Mouse (Mus musculus) right cerebral cortex, postnatal 4 days (tissue): ENCODE data around the gene Nphp4.

Source experiments
- DNase-seq: peaks from one replicate; pipeline ENCODE4 v3.0.0-alpha.2; 2022

Gene Nphp4

DNA sequence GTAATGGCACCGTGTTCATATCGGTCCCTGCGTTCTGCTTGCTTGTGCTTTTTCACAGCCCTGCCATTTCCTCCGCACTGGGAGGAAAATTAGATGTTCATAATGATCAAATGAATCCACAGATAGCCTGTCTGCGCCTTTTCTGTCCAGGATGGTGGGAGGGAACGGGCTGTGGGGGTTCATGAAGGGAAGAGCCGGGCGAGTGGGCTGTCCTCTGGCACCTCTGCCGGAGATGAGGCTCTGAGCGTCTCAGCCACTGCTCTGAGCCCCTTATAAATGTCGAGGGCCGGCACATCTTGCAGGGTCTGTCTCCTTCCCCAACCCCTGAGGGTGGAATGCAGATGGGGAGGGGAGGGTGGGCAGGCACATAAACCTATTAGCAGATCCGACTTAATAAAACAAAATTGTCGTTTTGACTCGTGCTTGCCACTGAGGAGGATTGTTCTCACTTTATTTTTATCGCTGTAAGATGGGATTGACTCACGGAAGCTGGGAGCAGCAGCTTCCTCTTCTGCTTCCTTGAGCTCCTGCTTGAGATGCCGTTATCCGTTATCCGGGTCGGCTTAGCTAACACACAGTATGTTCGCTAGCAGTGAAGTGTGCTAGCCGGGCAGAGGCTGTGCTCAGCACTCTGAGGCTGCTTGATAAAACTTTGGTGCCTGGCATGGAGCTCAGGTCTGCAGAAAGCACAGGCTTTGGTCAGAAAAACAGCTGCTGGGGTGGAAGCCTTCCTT is 92.3 kb downstream of the Nphp4 start:
- no peak for DNase-seq

DNA sequence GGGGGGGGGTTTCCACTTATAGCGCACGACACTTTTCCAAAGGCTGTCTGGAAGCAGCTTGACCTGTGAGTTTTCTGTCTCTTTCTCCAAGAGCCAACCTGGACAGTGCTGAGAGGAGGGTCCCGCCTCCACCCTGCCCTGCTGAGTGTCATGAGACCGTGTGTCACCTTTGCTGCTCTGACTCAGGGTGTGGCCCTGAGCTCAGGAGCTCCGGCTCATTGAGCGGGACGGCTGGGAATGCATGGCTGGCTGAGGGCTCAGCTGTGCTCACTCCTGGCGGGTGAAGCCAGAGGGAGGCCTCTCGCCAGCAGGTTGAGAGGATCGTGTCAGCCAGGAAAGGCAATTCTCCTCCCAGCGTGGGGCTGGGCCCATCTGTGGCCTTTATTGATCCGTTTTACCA is 97.8 kb downstream of the Nphp4 start:
- no peak for DNase-seq

DNA sequence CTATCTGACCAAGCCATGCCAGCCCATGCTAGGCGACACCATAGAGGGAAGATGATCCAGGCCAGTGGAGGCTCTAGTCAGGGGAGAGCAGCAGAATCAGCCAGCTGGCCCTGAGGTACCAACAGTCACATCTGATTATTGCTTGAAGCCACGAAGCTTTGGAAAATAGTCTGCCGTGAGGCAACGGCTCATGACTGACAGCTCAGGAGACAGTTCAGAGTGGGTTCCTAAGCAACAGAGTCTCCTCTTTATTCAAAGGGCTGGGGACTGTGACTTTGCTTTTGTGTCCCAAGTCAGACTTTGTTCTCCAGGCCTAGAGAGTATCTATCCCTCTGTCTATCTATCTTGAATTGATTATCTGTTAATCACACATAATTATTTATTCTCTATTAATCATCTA is 100.3 kb downstream of the Nphp4 start:
- no peak for DNase-seq

DNA sequence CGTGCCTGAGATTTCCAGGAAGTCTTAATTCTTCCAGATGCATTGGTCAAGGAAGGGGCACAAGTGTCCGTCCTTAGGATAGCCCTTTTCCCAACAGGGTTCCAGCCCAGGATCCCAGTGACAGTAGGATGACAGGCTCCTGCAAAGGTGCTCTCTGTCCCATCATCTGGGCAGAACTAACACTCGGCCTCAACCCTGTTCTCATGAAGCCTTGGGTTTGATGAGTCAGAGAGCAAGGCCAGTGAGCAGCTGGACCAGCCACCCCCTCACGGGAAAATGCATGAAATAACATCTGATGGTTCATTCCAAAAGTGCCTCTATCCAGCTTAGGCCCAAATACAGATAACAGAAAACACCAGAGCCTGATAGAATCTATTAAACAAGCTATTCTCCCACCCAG is 103.5 kb downstream of the Nphp4 start:
- DNase-seq = no peak

DNA sequence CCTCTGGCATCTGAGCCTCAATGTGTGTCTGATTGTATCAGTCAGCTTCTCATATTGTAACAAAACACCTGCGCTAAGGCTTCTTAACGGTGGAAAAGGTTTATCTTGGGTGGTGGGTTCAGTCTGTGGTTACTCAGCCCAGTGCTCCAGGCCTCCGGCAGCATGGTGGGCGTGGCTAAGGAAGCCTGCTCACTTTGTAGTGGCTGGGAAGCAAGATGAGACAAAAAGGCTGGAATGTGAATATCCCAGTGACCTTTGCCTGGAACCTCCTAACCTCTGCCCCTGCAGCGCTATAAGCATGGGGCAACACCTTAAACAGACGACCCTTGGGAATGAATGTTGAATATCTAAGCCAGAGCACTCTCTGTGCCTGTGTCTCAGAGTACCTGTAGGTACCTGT is 105.7 kb downstream of the Nphp4 start:
- no peak for DNase-seq

DNA sequence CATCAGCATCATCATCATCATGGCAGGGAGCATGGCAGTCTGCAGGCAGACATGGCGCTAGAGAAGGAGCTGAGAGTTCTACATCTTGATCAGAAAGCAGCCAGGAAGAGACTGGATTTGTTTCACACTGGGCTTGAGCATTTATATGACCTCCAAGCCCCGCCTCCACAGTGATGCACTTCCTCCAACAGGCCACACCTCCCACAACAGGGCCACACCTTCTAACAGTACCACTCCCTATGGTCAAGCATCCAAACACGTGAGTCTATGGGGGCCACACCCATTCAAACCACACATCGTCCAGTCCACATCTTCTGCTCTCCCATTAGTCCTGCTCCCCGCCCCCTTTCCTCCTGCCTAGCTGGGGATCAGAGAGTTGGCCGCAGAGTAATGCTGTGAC is 107.1 kb downstream of the Nphp4 start:
- DNase-seq = no peak

DNA sequence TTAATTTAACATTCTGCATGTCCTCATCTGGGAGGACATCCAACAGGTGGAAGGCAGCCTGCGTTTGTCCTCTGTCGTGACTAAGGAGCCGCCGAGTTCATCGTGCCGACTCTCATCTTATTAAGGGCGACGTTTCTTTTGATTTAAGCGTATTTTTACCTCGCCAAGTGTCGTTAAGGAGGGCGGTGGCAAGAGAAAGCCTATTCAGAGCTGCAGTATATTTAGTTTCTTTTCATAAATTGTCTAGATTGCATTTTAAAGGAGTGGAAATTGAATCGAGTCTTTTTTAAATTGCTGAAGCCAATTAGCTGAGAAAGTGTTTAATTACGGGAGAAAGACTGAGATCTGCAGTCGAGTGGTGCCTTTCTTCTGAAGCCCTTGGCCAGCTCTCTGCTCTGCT is 109.0 kb downstream of the Nphp4 start:
- no peak for DNase-seq

DNA sequence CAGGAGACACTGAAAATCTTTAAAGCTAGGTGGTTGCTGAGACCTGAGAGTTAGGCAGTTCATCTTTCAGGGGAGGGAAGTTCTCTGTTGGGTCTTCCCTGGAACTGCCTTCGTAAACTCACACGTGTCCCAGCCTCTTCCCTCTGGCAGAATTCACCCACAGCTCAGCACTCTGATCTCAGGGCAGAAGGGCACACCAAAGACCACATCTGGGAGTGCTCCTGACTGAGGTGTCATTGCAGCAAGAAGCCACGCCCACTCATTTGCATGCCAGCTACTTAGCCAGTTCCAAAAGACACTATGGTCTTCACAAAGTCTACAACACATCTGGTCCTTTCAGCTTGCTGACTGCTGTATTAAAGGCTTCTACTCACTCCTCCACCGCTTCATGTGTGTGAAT is 109.7 kb downstream of the Nphp4 start:
- DNase-seq = no peak

DNA sequence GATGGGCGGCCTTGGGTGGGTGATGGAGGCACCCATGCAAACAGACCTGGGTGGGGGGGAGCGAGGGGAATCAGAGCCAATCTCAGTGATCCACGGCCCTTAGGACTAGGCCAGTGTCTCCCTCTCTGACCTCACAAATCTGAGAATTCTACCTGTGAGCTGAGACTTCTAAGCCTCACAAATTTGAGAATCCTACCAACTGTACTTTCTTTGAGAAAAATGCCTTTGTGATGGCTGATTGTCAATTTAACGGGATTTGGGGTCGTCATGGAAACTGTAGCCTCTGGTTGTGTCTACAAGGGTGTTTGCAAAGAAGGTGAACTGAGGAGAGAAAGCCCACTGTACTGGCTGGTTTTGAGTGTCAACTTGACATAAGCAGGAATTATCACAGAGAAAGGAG is 127.8 kb downstream of the Nphp4 start:
- DNase-seq = no peak

DNA sequence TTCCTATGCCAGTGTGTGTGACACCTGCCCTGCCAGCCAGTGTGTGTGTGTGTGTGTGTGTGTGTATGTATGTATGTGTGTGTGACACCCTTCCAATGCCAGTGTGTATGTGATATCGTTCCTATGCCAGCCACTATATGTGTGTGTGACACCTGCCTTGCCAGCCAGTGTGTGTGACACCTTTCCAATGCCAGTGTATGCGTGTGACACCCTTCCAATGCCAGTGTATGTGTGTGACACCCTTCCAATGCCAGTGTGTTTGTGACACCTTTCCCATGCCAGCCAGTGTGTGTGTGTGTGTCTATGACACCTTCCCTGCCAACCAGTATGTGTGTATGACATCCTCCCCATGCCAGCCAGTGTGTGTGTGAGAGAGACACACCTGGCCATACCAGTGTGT is 132.7 kb downstream of the Nphp4 start:
- no peak for DNase-seq

DNA sequence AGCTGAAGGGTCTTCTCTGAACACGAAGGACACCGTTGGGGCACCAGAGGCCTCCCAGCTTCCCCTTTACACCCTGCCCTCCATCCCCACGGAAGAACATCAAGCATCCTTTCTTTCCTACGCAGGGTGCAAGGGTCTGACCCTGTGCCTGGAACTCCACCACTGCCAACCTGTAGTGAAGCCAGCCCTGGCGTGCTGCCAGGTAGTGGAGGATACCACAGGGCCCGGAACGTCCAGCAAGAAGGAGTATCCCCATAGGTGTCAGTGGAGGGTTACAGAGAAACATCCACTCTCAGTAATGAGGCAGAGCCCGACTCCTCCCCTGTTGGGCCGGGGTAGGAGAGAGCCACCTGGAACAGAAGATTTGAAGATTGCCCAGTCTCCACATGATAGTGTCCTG is 133.5 kb downstream of the Nphp4 start:
- no peak for DNase-seq
